In the genomic region with DNA sequence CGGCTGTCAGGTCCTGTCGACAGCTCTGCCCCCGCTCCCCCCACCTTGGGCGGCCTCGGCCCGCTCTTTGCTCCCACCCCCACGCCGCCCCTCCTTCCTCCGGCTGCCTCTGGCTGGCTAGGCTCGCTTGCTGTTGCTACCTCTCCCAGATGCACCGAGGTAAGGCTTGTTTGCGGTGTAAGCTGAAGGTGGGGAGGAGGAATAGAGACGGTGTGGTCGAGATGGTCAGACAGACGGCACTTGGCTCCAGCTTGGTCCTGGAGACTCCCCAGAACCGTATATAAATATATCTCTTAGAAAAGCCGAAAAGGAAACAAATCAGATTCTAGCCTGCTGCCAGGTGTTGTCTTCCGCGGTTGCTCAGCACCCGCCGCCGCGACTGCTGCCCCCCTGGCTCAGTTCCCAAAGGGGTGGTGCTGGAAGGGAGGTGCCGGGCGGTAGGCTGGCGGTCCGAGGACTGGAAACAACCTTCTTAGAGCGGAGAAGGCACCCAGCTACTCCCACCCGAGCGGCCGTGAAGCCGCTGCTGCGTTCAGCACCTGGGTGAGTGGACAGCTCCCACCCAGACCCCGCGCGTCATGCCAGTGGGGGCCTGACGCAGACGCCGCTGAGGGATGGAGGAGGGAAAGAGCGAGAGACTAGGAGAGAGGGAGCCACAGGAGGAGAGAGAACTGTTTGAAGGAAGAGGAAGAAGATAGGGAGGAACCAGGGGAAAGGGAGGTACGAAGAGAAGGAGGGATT, we compare ENCODE assay signal across 9 mouse cellular contexts. TPM values are rescaled to one million over a fixed set of nuclear protein-coding genes. Genes with fewer than 3 reads are reported as not detected.
DNase-seq lines count a peak whose midpoint lies in the region; ATAC-seq and TF ChIP-seq lines count a peak whose summit lies in the region.
"Had no signal": no experiment of that assay in that cellular context is flagged by ENCODE, and none has a peak within 500 bp of the region (broad histone marks: within the 10 kb centered on the region; RNA-seq: fewer than 3 reads in every experiment).

A gene (minus strand): TSS at position 320 of the 741 bp plus-strand sequence.

- peak; percentile 41 for ATAC-seq in Patski
- ATAC-seq in megakaryocyte, adult 5-6 weeks (ENCODE audit: poor library complexity, severe bottlenecking) = 0 out of 2 replicates have a peak, but pooled peaks have one; percentile 35
- no peak for ATAC-seq in activated CD4-positive, CD25-positive, alpha-beta regulatory T cell, adult 4 months

- in situ Hi-C loops in Patski (cut with MboI; ENCODE audit: low pct_unique_long_range_greater_than_20kb) = no loop called here

- peaks cover 28% of the 10 kb centered on the region for H3K27me3 ChIP-seq in Patski

- POLR2A ChIA-PET in Patski (lab: Charles Lee) = no interaction called here

- no peak for DNase-seq in Patski (ENCODE audit: low read depth, low spot score)
- peak; percentile 46 for DNase-seq in cerebellum, adult 8-10 months
- DNase-seq in frontal cortex, adult 2 months (ENCODE audit: extremely low spot score in 1 of 2, low spot score in 1 of 2) = peak; percentile 41 to 79
- peak; percentile 69 for DNase-seq in hindlimb bud, embryonic 11.5 days (ENCODE audit: extremely low spot score, low read depth, low spot score)
- peak; percentile 67 to 76 for DNase-seq in left cerebral cortex, adult 8-10 months (ENCODE audit: low spot score in 2 of 2)
- peak; percentile 85 for DNase-seq in right cerebral cortex, postnatal 25 days

- no peak for TF ChIP-seq CTCF in Patski (IDR thresholded peaks at IDR 0.05)

- CTCF ChIA-PET in Patski (lab: Charles Lee) = interaction anchor here (1.3 kb wide), 1 partner anchor 22 kb away, joined by 4 read pairs; no protein-coding TSS in a partner anchor

RNA-seq across cellular contexts. Expression of the gene that starts here (rescaled TPM):
- 0.37 TPM for polyA plus RNA-seq in Patski (2021)
- polyA plus RNA-seq in frontal cortex, adult 2 months (2012; rRNA removed) = 9.5 and 10.1 TPM in 2 replicates
- total RNA-seq in left cerebral cortex, adult 8-10 months (2022) = 10 to 100 TPM; 15.0 to 17.9 (median 16.3) TPM
- total RNA-seq in megakaryocyte, adult 5-6 weeks (2015) = 0.05 TPM in 1 of 2 replicates, not detected in the other
- not detected in 2 replicates for total RNA-seq in megakaryocyte, adult 5-6 weeks (2017)
- not detected for polyA plus RNA-seq in activated CD4-positive, CD25-positive, alpha-beta regulatory T cell, adult 4 months (2017; shearing (Covaris generic))
- polyA plus RNA-seq: erythroblast, embryonic 14.5 days had no signal

Comparison
In these comparisons a context has a peak if more than half of its experiments do, and no peak if none do; other contexts are left out.
1. RNA of the gene that starts here (total RNA-seq): 15.0 to 17.9 TPM in left cerebral cortex, adult 8-10 months; 0.05 TPM in megakaryocyte, adult 5-6 weeks; every median in the first group is over 10 times any median in the second.
2. Peak in ATAC-seq in Patski; RNA of the gene not detected or under 1 TPM.
3. Peak in ATAC-seq in megakaryocyte, adult 5-6 weeks; RNA of the gene not detected or under 1 TPM.